Mouse (Mus musculus): ENCODE results near the gene Atp6v0d1.

Gene Atp6v0d1

DNA sequence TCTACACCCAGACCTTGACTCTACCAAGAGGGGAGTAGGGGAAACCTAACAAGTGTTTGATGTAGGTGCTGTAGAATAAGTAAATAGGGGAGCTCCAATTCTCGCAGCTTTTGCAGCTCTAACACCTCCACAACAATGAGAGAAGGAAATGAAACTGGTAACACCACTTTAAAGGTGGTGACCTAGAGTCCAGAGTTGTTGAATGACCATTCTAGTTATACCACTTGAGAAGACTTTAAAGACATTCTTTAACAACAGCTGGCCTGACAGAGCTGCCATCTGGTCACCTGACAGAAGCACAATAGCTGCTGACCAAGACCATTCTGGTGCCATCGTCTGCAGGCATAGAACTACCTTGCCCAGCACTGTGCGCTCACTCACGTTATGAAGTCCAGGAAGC is 26.9 kb downstream of the Atp6v0d1 start:
- DNase-seq (ENCODE audit: low spot score in 2 of 2) = no peak

DNA sequence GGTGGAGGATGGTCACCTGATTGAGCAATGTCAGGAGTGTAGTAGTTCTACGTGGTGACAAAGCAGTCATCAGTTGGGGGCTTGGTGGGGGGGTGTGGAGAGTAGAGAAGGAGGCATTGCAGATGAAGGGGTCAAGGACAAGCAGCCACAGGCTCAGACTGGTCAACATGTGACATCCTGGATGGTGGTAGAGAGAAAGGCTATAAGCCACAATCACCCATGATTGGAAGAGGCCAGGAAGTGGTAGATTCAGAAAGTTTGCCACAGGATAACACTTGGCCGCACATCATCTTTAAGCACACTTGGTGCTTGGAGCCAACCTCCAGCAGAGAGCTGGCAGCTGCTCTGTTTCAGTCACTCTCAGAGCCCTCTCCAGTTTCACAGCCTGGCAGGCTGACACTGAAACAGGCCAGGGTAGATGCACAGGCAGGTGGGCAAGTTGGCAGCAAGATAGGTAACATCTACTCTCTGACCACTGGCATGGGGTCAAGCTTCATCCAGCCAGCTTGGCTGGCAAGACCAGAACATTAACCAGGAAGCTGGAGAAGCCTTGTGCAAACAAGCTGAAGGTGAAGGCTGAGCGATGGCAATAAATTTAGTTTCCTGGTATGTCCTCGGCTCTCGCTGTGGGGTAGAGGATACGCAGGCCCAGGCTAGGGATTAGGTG is 28.7 kb downstream of the Atp6v0d1 start:
- DNase-seq (ENCODE audit: low spot score in 2 of 2) = no peak

DNA sequence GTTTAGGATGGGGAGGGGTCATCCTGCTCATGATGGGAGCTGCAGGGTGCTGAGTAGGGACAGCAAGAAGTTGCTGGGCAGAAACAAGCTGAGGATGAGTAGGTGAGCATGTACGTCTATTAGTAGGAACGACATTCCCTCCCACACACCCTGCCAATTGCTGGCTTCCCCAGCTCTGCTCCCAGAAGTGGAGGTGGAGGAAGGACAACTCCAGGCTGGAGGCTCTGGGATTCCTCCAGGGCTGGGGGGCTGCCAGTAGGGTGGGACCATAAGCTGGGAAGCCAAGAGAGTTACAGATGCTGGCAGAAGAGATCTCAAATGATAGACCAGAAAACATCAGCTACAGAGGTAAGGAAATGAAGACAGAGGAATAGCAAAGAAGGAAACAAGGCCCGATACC is 29.3 kb downstream of the Atp6v0d1 start:
- DNase-seq (ENCODE audit: low spot score in 2 of 2) = peak; percentile 31 to 58

DNA sequence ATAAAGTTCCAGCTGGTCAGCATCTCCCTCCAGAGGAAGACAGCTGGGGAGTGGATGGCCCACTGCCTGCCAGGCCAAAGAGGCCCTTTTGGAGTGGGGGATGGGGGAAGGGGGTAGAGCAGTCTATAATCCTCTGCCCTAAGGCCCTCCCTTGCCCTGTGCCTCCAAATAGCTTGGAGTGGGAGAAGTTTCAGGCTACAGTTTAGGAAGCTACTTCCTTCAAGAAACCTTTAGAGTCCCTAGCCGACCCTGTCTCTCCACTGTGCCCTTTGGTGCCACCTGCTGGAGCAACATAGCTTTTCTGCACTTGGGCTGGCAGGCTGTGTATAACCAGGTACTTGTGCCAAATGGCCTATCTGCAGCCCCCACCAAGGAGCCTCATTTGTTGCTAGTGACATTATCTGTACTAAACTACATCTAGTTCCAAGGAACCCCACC is 31.9 kb downstream of the Atp6v0d1 start:
- no peak for DNase-seq (ENCODE audit: low spot score in 2 of 2)

DNA sequence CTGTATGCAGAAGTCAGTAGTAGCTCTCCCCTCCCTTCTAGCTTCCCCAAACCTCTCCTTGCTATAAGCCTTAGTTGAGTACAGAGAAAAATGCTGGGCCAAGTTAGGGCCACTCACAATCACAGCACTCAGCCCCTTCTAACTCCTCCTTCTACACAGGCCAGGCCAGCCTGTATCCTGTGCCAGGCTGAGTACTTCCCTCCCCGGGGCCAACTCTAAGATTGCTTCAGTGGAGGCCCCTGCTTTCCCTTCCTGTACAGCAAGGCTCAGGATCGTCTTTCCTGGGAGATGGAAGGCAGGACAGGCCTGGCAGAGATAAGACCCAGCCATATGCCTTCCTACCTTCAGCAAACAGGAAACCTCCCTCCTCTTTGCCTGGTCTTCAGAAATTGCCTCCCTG is 32.4 kb downstream of the Atp6v0d1 start:
- DNase-seq (ENCODE audit: low spot score in 2 of 2) = no peak

DNA sequence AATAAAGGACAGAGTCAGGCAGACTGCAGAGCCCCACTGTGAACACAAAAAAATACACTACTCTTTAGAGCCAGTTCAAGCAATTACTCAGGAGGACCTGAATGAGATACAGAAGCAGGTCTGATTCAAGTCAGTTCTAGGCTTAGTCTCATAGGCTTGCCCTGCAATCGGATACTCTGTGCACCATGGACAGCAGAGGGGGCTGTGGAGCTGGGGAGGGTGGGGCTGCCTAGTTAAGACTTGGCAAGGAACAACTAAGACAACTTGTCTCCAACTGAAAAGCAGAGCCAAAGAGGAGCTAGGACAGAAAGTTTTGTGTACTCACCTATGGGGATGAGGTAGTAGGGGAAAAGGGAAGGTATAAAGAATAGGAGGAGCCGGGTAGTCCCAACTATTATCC is 34.1 kb downstream of the Atp6v0d1 start:
- DNase-seq (ENCODE audit: low spot score in 2 of 2) = no peak

DNA sequence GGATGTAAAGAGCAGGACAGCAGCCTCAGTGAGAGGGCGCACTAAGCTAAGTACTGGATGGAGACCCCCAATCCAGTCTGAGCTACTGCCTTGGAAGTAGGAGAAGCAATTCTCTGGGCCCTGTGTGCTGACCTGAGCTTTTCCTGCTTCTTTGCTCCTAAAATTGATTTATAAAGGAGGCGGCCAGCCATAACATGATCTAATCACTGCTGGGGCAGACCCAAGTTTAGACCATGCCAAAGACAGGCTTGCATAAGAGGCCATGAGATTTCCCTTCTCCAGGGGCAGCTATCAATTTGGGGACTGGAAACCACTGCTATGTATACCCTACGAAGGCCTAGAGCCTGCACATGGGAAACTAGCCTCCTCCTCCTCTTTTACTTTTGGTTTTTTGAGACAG is 36.6 kb downstream of the Atp6v0d1 start:
- DNase-seq (ENCODE audit: low spot score in 2 of 2) = no peak

DNA sequence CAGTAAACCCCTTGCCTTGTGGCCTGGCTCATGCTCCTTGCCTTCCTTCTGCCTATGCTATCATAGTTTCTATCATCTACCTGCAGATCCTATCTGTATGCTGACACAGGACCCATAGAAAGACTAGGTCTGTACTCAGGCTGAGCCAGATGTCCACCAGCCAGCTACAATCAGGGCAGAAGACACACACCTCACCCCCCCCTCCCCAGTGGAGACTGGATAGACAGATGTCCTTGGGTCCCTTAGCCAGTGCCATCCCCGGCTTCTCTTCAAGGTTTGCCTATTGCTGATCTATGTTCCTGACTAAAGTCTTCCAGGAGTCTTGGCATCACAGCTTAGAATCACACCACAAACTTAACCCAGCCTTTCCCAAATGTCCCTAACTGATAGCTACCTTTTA is 37.6 kb downstream of the Atp6v0d1 start:
- DNase-seq (ENCODE audit: low spot score in 2 of 2) = no peak

DNA sequence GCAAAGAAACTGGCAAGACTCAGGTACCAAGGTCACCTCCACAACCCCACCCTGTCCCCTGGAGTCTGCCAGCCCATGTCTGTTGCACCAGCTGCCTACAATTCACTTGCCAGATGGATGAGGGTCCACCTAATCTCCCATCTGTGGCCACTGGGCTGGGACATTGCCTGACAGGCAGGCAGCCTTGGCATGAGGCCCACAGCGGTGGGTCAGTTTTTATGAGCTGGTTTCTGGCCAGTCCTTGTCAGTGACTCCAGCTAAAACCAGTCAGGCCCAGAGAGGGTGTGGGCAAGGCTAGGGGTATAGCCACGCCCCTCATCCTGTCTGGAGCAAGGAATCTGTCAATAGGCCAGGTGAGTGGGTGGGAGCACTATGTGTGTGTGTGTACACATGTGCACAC is 38.7 kb downstream of the Atp6v0d1 start:
- DNase-seq (ENCODE audit: low spot score in 2 of 2) = no peak

DNA sequence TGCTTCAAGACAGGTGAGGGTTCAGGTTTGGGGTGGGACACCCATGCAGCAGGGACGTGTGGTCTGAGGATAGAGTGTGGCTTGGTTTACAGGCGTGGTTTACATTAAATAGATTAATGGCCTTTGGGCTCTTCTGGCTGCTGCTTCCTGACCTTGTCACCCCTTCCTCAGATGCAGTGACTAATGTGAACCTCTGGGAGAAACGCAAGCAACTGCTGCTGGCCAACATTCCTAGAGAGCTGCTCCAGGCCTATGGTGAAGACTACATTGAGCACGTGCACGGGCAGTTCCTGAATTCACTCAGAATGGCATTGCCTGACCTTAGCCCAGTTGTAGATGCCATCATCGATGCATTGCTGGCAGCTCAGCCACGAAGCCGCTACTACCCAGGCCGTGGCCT is 43.0 kb downstream of the Atp6v0d1 start:
- no peak for DNase-seq (ENCODE audit: low spot score in 2 of 2)

DNA sequence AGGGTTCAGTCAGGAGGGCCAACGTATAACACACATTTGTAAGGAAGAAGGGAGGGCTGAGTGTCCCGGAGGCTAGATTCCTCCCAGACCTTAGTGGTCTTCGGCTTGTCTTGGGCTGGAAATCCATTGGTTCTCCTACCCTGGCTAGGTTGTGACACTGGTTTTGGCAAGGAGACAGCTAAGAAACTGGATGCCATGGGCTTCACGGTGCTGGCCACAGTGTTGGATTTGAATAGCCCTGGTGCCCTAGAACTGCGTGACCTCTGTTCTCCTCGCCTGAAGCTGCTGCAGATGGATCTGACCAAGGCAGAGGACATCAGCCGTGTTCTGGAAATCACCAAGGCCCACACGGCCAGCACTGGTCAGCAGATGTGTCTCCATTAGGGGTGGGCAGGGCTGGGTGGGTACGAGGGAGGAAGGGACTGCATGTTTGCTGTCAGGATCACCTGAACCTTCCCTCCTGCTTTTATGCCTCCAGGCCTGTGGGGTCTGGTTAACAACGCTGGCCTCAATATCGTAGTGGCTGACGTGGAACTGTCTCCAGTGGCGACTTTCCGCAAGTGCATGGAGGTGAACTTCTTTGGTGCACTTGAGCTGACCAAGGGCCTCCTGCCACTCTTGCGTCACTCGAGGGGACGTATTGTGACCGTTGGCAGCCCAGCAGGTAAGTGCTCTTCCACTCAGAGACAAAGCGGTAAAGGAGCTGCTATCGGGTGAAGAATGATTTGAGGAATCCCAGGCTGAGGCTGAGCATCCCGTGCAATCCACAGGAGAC is 43.7 kb downstream of the Atp6v0d1 start:
- DNase-seq (ENCODE audit: low spot score in 2 of 2) = no peak

DNA sequence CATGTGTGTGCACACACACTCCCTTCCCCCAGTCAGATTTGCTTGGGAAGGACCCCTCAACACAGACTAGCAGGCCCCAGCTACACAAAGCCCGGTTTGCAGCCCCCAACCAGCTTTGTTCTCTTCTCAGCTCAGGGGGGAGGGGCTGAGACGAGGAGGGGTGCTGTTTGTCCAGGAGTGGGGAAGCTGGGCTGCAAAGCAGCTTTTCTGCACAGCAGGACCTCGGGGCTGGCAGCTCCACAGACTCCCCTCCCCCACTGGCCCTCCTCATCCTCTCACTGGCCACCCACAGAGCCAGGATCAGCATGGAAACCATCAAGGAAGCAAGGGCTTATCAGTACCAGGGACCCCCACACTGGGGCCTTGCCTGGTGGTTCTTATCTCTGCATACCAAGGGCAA is 44.8 kb downstream of the Atp6v0d1 start:
- no peak for DNase-seq (ENCODE audit: low spot score in 2 of 2)

DNA sequence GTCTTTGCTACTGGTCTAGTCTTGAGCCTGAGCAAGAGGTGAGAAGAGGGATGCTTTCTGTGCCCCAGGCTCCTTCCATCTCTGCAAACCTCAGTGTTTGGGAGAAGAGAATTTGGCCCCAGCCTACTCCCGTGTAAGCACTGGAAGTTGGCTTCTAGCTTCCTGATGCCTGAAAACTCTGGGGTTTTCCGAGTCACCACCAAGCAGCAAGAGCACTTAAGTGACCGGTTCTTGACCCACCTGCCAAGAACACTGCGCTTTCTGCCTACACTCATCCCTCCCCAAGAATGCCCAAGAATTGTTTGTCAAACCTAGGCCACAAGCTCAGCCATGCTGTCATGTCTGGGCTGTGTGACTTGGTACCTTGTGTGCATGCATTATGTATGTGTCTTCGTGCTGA is 45.3 kb downstream of the Atp6v0d1 start:
- DNase-seq (ENCODE audit: low spot score in 2 of 2) = no peak

DNA sequence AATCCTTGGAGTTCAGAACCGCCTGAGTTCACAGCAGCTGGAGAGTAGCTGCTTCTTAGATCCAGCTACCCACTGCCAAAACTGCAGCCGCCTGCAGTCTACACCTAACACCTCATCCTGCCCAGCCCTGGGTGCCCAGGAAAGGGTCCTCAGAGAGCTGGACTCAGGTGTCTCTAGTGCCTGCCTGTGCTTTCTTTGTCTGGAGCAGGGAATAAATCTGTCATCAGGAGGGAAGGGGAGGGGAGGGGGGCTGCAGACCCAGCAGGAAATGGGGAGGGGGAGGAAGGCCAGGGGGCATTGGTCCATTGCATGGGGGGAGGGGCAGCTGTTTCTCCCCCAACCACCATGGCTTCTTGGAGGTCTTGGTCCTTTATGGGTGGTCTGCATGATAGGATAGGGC is 46.3 kb downstream of the Atp6v0d1 start:
- no peak for DNase-seq (ENCODE audit: low spot score in 2 of 2)

DNA sequence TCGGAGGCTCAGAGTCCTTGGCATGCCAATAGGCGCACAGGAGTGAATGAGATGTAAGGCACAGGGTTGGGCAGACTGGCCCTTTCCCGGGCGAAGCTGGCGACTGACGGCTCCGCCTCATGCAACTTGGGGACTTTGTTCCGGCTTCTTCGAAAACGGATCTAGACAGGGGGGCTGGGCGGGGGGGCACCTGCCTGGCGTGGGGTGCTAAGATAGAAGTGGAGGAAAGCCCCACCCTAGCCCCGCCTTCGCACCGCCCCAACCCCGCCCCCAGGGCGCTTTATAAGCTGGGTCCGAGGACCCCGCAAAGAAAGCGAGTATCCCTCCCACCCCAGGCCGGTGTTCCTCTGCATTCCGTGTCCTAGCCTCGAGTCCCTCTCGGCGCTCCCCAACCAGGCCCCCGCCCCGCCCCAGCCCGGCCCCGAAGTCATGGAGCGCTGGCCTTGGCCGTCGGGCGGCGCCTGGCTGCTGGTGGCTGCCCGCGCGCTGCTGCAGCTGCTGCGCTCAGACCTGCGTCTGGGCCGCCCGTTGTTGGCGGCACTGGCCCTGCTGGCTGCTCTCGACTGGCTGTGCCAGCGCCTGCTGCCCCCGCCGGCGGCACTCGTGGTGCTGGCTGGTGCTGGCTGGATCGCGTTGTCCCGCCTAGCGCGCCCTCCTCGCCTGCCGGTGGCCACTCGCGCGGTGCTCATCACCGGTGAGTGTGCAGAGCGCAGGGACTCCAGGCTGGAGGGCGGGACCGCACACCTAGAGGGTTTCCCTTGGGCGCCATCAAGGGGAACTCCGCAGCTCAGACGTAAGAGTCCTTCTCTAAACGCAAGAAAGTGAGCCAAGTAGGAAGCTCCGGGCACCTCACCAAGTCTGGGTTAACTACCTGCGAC is 47.2 kb downstream of the Atp6v0d1 start, which contains the start of gene Hsd11b2:
Gene Hsd11b2, plus strand, starts transcription at position 320 of the 878 bp plus-strand sequence.
- DNase-seq (ENCODE audit: low spot score in 2 of 2) = peak in 1 of 2 experiments; percentile 25

DNA sequence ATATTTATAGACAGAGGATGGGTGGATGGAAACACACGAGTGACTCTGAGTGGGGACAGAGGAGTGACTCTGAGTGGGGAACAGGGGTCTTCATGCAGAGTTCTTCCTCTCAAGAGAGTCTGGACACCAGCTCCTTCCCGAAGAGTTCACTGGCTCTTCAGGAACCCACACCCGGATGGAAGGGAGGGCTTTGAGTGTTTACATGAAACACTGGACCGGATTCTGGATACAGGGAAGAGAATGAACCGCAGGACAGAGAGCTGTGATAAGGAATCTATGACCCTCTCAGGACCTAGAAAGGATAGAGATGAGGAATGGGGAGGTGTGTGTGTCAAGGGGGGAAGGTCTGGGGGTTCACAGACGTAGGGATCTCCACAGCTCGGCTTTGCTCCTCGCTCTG is 48.5 kb downstream of the Atp6v0d1 start:
- no peak for DNase-seq (ENCODE audit: low spot score in 2 of 2)

DNA sequence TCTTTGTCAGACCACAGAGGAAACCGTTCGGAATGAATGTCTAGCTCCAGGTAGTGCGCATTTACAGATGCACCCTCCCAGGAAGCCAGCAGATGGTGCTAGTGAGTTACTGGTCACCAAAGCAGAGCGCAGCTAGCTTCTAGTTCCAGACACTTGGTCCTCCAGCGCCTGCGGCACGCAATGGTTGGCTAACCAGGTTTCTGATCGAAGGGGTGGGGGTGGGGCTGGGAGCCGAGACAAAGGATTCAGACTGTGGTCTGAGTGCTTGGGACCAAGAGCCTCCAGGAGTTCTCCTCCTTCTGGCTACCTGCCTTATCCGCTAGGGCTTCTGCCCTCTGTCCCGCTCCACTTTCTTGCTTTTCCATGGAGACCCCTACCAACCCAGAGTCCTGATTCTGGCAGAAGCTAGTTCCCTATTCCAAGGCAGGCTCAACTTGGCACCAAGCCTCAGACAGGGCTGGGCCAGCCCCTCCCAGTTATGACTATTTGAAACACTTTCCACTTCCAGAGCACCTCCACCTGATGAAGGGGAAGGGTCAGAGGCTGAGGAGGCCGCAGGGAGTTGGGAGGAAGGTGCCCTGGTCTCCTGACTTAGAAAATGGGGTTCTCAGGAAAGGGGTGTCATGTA is 49.7 kb downstream of the Atp6v0d1 start:
- DNase-seq (ENCODE audit: low spot score in 2 of 2) = peak; percentile 54 to 60

DNA sequence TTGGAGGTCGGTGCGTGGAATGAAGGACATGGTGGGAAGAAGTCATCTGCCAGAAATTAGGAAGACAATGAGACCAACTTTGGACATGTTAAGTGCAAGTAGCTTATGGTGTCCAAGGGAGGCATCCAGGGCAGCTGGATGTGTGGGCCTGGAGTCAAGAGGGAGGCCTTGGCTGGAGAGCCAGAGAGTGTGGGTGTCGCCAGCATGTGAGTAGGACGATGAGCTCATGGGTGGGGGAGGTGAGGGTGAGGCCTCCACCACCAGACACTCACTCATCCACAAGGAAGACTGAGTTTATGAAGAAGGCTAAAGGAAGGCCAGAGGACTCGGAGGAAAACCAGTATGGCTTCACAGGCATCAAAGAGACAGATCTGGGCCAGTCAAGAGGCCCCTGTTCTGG is 51.2 kb downstream of the Atp6v0d1 start:
- no peak for DNase-seq (ENCODE audit: low spot score in 2 of 2)

DNA sequence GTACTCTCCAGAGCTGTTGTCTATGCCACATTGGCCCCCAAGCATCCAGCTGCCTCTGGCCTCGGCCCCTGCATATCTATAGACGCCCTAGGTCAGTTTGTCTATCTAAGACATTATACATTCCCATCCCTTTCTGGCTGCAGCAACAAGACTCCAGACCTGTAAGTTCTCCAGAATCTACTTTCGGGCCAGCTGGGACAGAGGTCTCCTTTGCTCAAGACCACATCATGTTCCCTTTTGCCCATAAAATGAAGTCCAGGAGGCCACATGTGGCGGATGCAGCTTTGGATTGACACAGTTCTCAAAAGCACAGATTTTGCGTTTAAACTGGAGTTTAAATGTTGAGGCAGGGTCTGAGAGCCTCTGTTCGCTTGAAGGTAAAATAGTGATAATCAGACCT is 51.7 kb downstream of the Atp6v0d1 start:
- no peak for DNase-seq (ENCODE audit: low spot score in 2 of 2)

DNA sequence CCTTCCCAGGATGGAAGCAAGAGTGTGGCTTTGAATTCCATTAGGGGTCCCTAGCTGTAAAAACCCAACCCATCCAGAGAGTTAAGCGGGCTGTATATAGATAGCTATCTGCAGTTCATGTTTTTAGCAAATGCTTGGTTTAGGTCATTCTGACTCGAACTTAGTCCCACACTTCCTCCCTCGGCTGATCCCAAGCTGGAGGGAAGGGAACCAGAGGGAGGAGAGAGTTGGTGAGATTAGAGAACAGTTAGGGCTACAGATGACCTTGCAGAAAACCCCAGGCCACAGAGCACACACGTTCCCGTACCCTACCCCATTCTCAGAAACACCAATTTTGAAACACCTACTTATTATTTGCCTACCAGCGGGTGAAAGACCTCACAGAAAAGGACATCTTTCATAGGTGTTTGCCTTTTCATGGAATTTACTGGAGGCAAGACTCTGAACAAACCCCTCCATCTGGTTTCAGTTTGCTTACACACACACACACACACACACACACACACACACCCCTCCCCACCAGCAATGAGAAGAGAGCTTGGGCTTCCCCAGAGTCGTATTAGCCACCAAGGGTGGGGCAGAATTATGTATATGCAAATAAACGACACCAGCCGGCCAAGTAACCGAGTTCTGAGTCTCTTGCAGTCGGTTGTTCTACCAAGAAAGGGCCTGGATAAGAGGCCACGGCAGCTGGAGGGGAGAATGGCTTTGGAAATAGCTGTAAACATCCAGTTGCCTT is 55.7 kb downstream of the Atp6v0d1 start:
- DNase-seq (ENCODE audit: low spot score in 2 of 2) = no peak

DNA sequence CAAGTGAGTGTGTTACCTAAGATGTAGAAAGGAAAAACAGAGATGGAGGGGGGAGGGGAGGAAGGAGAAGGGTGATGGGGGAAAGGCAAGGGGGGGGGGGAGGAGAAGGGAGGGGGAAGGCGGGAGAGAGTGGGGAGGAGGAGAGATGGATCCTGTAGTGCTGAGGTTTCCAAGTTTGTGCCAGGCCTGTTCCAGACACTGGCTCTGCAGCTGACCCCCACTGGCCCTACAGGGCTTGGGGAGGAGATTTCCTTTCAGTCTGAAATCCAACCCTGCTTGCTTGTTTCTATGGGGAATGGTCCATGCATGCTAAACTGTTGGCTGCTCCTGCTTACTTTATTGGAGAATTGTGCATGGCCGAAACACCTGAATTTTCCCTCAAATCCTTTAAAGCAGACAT is 57.1 kb downstream of the Atp6v0d1 start:
- DNase-seq (ENCODE audit: low spot score in 2 of 2) = no peak
